Mouse (Mus musculus): Measurements from ENCODE around the gene 2310046K23Rik.
"Not testable (repeated sequence)": the region's sequence is repeated elsewhere in the genome, so short reads cannot be mapped to it uniquely, and the experiment has no call there.

Gene 2310046K23Rik

GRCm38 (mm10) chr3:92534411-92534810, at the start of gene 2310046K23Rik:
2310046K23Rik (minus strand) TSS chr3:92534511.
- no peak for DNase-seq (ENCODE audit: low read depth, low spot score)

GRCm38 (mm10) chr3:92583164-92583826, 49.0 kb upstream of the 2310046K23Rik start:
- no peak for DNase-seq (ENCODE audit: low read depth, low spot score)

- no peak for DNase-seq (ENCODE audit: low read depth, low spot score)
These were observed 45.2 kb upstream of the 2310046K23Rik start for GRCm38 (mm10) chr3:92579508-92579907.

GRCm38 (mm10) chr3:92578652-92579413, 44.5 kb upstream of the 2310046K23Rik start:
- no peak for DNase-seq (ENCODE audit: low read depth, low spot score)

- peak; percentile 43 for DNase-seq (ENCODE audit: low read depth, low spot score)
These were observed 39.2 kb upstream of the 2310046K23Rik start, which contains the start of gene Ivl for GRCm38 (mm10) chr3:92573449-92574041. Ivl (minus strand) TSS chr3:92573735.

- DNase-seq (ENCODE audit: low read depth, low spot score) = no peak
These were observed 38.3 kb upstream of the 2310046K23Rik start for GRCm38 (mm10) chr3:92572514-92573155.

- DNase-seq (ENCODE audit: low read depth, low spot score) = no peak
These were observed 34.4 kb upstream of the 2310046K23Rik start for GRCm38 (mm10) chr3:92568752-92569151.

- peak; percentile 55 for DNase-seq (ENCODE audit: low read depth, low spot score)
These were observed 31.1 kb upstream of the 2310046K23Rik start for GRCm38 (mm10) chr3:92565418-92565817.

- DNase-seq (ENCODE audit: low read depth, low spot score) = peak; percentile 57
These were observed 22.0 kb downstream of the 2310046K23Rik start for GRCm38 (mm10) chr3:92512325-92512724.

- DNase-seq (ENCODE audit: low read depth, low spot score) = peak; percentile 81
These were observed 23.5 kb downstream of the 2310046K23Rik start for GRCm38 (mm10) chr3:92510786-92511185.

GRCm38 (mm10) chr3:92508185-92508584, 26.1 kb downstream of the 2310046K23Rik start:
- DNase-seq (ENCODE audit: low read depth, low spot score) = no peak

- DNase-seq (ENCODE audit: low read depth, low spot score) = no peak
These were observed 30.8 kb downstream of the 2310046K23Rik start for GRCm38 (mm10) chr3:92503528-92503927.

GRCm38 (mm10) chr3:92500393-92500792, 33.9 kb downstream of the 2310046K23Rik start, which contains the start of gene Sprr4:
Sprr4 (minus strand) TSS chr3:92500493.
- DNase-seq (ENCODE audit: low read depth, low spot score) = no peak

- not testable (repeated sequence) for DNase-seq (ENCODE audit: low read depth, low spot score)
These were observed 44.0 kb downstream of the 2310046K23Rik start for GRCm38 (mm10) chr3:92490262-92490661.

- no peak for DNase-seq (ENCODE audit: low read depth, low spot score)
These were observed 48.0 kb downstream of the 2310046K23Rik start for GRCm38 (mm10) chr3:92486307-92486706.

- peak; percentile 82 for DNase-seq (ENCODE audit: low read depth, low spot score)
These were observed 48.4 kb downstream of the 2310046K23Rik start, which contains the start of gene Sprr1a for GRCm38 (mm10) chr3:92485863-92486262. Sprr1a (minus strand) TSS chr3:92485895.
